Mouse (Mus musculus): ENCODE data around the gene Nat8f1. TPM values are rescaled to one million over a fixed set of nuclear protein-coding genes. Genes with fewer than 3 reads are reported as not detected.
"Not testable (repeated sequence)": the region's sequence is repeated elsewhere in the genome, so short reads cannot be mapped to it uniquely, and the experiment has no call there.

Gene Nat8f1
- polyA plus RNA-seq, 1 experiment from 2014 or later = 4.9 TPM

DNA sequence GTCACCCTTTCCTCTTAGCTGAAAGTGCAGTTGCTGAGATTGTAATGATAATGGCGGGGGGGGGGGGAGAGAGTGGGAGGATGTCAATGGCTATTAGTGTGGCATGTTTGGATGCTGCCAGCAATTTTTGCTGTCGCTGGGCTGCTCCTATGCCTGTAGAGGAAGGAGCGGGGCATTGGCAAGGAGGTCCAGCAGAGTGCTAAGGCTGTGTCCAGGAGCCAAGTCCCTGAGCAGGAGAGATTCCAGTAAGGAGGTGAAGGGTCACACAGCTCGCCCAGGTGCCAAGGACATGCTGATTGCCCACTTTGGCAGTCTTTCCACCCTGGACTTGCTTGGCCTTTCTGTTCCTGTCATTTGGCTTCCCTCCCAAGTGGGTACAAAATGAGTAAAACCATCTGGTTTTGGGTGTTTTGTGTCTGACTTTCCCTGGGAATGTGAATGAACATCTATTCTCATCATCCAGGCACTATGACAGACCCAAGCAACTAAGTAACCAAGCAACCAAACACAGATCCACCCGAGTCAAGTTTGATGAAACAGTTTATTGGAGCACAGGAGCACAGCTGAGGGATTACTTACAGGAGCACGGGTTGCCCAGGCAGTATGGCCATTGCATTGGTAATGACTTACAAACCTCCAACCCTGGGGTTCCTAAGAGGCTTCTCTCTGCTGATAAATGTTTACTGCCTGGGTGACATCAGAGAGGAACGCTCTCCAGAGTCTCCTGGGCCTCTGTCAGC lies 50.4 kb downstream of the Nat8f1 start:
- not testable (repeated sequence) for H3K4me3 ChIP-seq (replicated peaks); H3K4me1 ChIP-seq (replicated peaks); H3K27me3 ChIP-seq; H3K27ac ChIP-seq; H3K36me3 ChIP-seq; H3K9me3 ChIP-seq; H3K9ac ChIP-seq (replicated peaks); ATAC-seq (ENCODE audit: insufficient number of reproducible peaks, insufficient read depth, low FRiP score, low TSS enrichment, low read depth); H3K4me2 ChIP-seq
- WGBS = 66% methylated on average over 6 of the region's 7 CpGs

DNA sequence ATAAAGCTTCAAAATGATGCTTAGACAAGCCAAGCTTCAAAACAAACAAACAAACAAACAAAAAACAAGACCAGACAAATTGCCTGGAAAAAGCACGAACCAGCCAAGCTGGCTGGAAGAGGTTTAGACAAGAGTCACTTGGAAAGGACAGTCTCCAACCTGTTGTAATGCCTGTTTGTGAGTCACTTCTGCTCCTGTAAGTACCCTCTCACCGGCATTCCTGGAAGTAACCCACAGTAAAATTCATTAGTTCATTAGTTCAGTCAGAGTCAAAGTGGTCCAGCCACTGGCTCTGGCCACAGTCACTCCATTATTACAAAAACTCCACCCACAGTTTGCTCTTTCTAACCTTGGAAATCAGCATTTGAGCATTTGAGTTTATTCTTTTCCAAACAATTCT lies 51.6 kb downstream of the Nat8f1 start:
- H3K27me3 ChIP-seq = 0 out of 2 replicates have a peak, but pooled peaks cover 5% of the 10 kb centered on the region
- no peaks in the 10 kb centered on the region for H3K9me3 ChIP-seq
- H3K4me1 ChIP-seq (replicated peaks) = no peaks in the 10 kb centered on the region
- no peaks in the 10 kb centered on the region for H3K36me3 ChIP-seq
- no peak overlapping the region for H3K27ac ChIP-seq
- 80% methylated on average over 2 of the region's 2 CpGs for WGBS
- H3K4me2 ChIP-seq = no peak overlapping the region
- H3K4me3 ChIP-seq (replicated peaks) = no peak overlapping the region
- ATAC-seq (ENCODE audit: insufficient number of reproducible peaks, insufficient read depth, low FRiP score, low TSS enrichment, low read depth) = no peak
- H3K9ac ChIP-seq (replicated peaks) = no peak overlapping the region

DNA sequence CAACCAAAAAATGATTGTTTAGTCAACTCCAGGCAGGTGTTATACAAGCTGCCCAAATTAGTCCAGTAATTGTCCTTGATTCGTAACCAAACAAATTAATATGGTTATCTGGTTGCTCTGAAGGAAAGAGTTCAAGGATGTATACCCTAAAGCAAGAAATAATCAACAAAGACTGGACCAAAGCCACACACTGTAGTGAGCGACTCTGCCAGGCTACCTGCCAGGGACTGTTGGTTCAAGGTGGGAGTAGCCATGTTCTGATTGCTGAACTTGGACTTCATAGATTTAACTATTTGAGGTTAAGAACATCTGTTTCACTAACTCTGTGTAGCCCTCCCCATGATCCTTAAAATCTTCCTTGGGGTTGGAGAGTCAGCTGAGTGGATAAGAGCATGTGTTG lies 52.4 kb downstream of the Nat8f1 start:
- Histone ChIP-seq H3K27ac (no peak overlapping the region), H3K27me3 (0 out of 2 replicates have a peak, but pooled peaks cover 5% of the 10 kb centered on the region), H3K4me1 (replicated peaks) (no peaks in the 10 kb centered on the region), H3K9me3 (no peaks in the 10 kb centered on the region), H3K36me3 (no peaks in the 10 kb centered on the region), H3K9ac (replicated peaks) (no peak overlapping the region), H3K4me2 (no peak overlapping the region), H3K4me3 (replicated peaks) (no peak overlapping the region)
- WGBS = 87% methylated on average over 2 of the region's 2 CpGs
- ATAC-seq (ENCODE audit: insufficient number of reproducible peaks, insufficient read depth, low FRiP score, low TSS enrichment, low read depth) = no peak

DNA sequence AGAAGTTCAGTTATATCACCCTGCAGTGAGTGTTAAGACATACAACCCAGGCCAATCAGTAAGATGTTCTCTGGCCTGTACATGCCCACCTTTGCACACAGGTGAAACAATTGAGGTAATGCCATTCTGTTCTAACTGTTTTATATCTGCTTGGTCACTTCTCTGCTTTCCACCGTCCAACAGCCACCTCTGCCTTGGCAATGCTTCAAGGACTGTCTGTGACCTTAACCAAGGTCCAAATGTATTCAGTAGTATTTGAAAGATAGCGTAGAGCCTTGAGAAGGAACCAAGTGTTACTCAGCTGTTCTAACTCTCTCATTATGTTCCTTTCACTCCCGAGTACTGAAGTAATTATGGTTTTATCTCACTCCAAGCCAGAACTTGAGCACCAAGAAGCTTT lies 52.9 kb downstream of the Nat8f1 start:
- Histone ChIP-seq H3K4me2 (no peak overlapping the region), H3K27ac (no peak overlapping the region), H3K4me1 (replicated peaks) (no peaks in the 10 kb centered on the region), H3K4me3 (replicated peaks) (no peak overlapping the region), H3K9me3 (no peaks in the 10 kb centered on the region), H3K9ac (replicated peaks) (no peak overlapping the region), H3K27me3 (0 out of 2 replicates have a peak, but pooled peaks cover 5% of the 10 kb centered on the region), H3K36me3 (no peaks in the 10 kb centered on the region)
- 77% methylated on average over 3 of the region's 3 CpGs for WGBS
- no peak for ATAC-seq (ENCODE audit: insufficient number of reproducible peaks, insufficient read depth, low FRiP score, low TSS enrichment, low read depth)

DNA sequence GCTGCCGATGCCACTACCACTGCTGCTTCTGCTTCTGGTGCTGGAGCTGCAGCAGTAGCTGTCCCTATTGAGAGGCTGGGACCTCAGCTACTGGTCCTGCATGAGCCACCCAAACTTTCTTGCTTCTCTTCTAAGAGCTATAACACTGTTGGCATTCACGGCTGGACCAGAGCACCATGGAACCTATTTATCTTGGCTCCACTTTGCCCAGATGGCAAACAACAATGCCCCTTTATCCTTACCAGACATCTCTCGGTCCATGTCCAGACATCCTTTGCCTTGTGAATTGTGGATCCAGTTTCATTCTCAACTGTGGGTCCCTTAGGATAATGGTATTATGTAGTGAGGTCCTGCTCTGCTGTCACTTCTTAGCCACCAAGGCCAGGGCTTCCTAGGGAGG lies 54.2 kb downstream of the Nat8f1 start:
- no peak for ATAC-seq (ENCODE audit: insufficient number of reproducible peaks, insufficient read depth, low FRiP score, low TSS enrichment, low read depth)
- Histone ChIP-seq H3K4me1 (replicated peaks) (no peaks in the 10 kb centered on the region), H3K4me3 (replicated peaks) (no peak overlapping the region), H3K27ac (no peak overlapping the region), H3K27me3 (0 out of 2 replicates have a peak, but pooled peaks cover 5% of the 10 kb centered on the region), H3K9ac (replicated peaks) (no peak overlapping the region), H3K9me3 (no peaks in the 10 kb centered on the region), H3K36me3 (no peaks in the 10 kb centered on the region), H3K4me2 (no peak overlapping the region)
- 90% methylated on average over 3 of the region's 3 CpGs for WGBS

Other genes starting within 250 kb of the Nat8f1 start
- gene Nat8f7, start 202.5 kb downstream of the Nat8f1 start, polyA plus RNA-seq (2016; fragmentation: Nextera tagmentation; extraction: Ambion mirVana) = not detected in 2 replicates
- 0.34 TPM in 1 of 2 replicates, not detected in the other for gene Nat8f3, start 149.9 kb downstream of the Nat8f1 start, polyA plus RNA-seq (2016; fragmentation: Nextera tagmentation; extraction: Ambion mirVana)
- gene Nat8f6, start 94.7 kb downstream of the Nat8f1 start, polyA plus RNA-seq (2016; fragmentation: Nextera tagmentation; extraction: Ambion mirVana) = not detected in 2 replicates
- gene Nat8f5, start 94.7 kb downstream of the Nat8f1 start, polyA plus RNA-seq (2016; fragmentation: Nextera tagmentation; extraction: Ambion mirVana) = not detected in 2 replicates
- not detected in 2 replicates for gene Nat8, start 83.6 kb downstream of the Nat8f1 start, polyA plus RNA-seq (2016; fragmentation: Nextera tagmentation; extraction: Ambion mirVana)
- not detected in 2 replicates for gene Nat8f2, start 46.5 kb downstream of the Nat8f1 start, polyA plus RNA-seq (2016; fragmentation: Nextera tagmentation; extraction: Ambion mirVana)
- 2.1 and 2.9 TPM in 2 replicates for gene Nat8f4, start 10.8 kb downstream of the Nat8f1 start, polyA plus RNA-seq (2016; fragmentation: Nextera tagmentation; extraction: Ambion mirVana)
- 35.5 and 36.6 TPM in 2 replicates for gene Tprkb, start 3.8 kb downstream of the Nat8f1 start, polyA plus RNA-seq (2016; fragmentation: Nextera tagmentation; extraction: Ambion mirVana)
- 46.0 and 49.1 TPM in 2 replicates for gene Dusp11, start 46.0 kb upstream of the Nat8f1 start, polyA plus RNA-seq (2016; fragmentation: Nextera tagmentation; extraction: Ambion mirVana)
- not detected in 2 replicates for gene Figla, start 100.5 kb upstream of the Nat8f1 start, polyA plus RNA-seq (2016; fragmentation: Nextera tagmentation; extraction: Ambion mirVana)
- 6.4 and 7.4 TPM in 2 replicates for gene Add2, start 113.0 kb upstream of the Nat8f1 start, polyA plus RNA-seq (2016; fragmentation: Nextera tagmentation; extraction: Ambion mirVana)